Mouse (Mus musculus): ENCODE measurements around the gene Rpsa.

GRCm38 (mm10) chr9:120082691-120083090, 44.8 kb upstream of the Rpsa start:
- TF ChIP-seq CTCF (conservative IDR thresholded peaks at IDR 0.05 in 1 of 2, IDR thresholded peaks at IDR 0.05 in 1 of 2; ENCODE audit: low read depth in 2 of 2, low read length in 2 of 2) (no peak), E2F4 (IDR thresholded peaks at IDR 0.05; ENCODE audit: insufficient replicate concordance, low read depth, low read length) (no peak), ZC3H11A (IDR thresholded peaks at IDR 0.05; ENCODE audit: low read depth, low read length) (no peak), ELF1 (IDR thresholded peaks at IDR 0.05; ENCODE audit: low read depth, low read length) (no peak)
